Mouse (Mus musculus) ES-Bruce4 (cell line): ENCODE data around the gene Fam83c.

Experiments
- CTCF ChIP-seq: IDR thresholded peaks from one replicate; pipeline ENCODE4 v1.8.1; 2011; ENCODE audit warnings: low read depth, low read length
- EP300 ChIP-seq: IDR thresholded peaks from 2 replicates; pipeline ENCODE4 v1.6.1; 2011; ENCODE audit warnings: low read depth, low read length; ENCODE audit not compliant: insufficient read depth
- POLR2A ChIP-seq: IDR thresholded peaks from one replicate; pipeline ENCODE4 v1.8.1; 2011; ENCODE audit warnings: low read length; ENCODE audit not compliant: insufficient read depth

GRCm38 (mm10) chr2:155794674-155795445, 39.8 kb downstream of the Fam83c start:
- TF ChIP-seq CTCF = no peak
- no peak for TF ChIP-seq POLR2A
- TF ChIP-seq EP300 = no peak
